Mouse (Mus musculus): Measurements from ENCODE around the gene Epha1. TPM values are rescaled to one million over a fixed set of nuclear protein-coding genes. Genes with fewer than 3 reads are reported as not detected.

The Epha1 gene
- polyA plus RNA-seq, 1 experiment from 2014 or later: 0.43 TPM

DNA sequence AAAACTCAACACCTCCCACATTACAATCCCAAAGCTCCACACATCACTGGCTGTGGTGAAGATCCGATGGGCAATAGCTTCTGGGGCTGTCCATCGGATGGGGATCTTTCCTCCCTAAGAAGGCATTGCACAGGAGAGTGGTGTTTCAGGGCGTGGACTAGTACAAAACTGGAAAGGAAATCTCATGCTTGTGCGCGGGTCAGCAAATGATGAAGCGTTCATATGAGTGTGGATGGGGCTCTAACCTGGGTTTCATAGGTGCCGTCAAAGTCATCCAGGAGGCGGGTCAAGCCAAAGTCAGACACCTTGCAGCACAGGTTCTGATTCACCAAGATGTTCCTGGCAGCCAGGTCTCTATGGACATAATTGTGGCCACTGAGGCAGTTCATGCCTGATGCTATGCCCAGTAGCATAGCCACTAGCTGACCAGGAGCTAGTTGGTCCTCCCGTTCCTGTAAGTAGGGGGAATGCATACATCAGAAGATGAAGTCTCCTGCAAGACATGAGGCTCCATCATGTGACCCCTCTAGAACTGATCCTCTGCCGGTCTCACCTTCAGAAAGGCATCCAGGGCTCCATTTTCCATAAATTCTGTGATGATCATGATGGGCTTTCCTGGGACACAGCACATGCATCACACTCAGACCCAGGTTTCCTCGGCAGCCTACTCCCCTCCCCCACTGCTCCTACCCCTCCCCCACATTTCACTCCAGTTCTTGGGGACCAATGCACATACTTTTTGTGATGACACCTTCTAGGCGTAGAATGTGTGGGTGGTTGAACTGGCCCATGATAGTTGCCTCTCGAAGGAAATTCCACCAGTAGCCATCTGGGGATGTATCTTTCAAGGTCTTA lies 11.8 kb downstream of the Epha1 start:
- no peak for DNase-seq (ENCODE audit: low spot score)
- Histone ChIP-seq H3K4me3 (ENCODE audit: low read depth, low read length) (no peak overlapping the region), H3K9me3 (ENCODE audit: control insufficient read depth, low read length) (no peaks in the 10 kb centered on the region), H3K4me2 (replicated peaks; ENCODE audit: low read depth, low read length) (no peak overlapping the region), H3K27me3 (ENCODE audit: control insufficient read depth, insufficient read depth, low read length) (no peaks in the 10 kb centered on the region), H3K36me3 (ENCODE audit: control insufficient read depth, insufficient read depth, low read length) (0 out of 2 replicates have a peak, but pooled peaks cover 7% of the 10 kb centered on the region), H3K4me1 (replicated peaks; ENCODE audit: control insufficient read depth, insufficient read depth, low read length) (no peaks in the 10 kb centered on the region), H3K27ac (ENCODE audit: low read depth, low read length) (no peak overlapping the region), H3K9ac (ENCODE audit: low read depth, low read length) (no peak overlapping the region)
- 93% methylated on average over 13 of the region's 13 CpGs for WGBS
- ATAC-seq (ENCODE audit: low FRiP score): no peak

DNA sequence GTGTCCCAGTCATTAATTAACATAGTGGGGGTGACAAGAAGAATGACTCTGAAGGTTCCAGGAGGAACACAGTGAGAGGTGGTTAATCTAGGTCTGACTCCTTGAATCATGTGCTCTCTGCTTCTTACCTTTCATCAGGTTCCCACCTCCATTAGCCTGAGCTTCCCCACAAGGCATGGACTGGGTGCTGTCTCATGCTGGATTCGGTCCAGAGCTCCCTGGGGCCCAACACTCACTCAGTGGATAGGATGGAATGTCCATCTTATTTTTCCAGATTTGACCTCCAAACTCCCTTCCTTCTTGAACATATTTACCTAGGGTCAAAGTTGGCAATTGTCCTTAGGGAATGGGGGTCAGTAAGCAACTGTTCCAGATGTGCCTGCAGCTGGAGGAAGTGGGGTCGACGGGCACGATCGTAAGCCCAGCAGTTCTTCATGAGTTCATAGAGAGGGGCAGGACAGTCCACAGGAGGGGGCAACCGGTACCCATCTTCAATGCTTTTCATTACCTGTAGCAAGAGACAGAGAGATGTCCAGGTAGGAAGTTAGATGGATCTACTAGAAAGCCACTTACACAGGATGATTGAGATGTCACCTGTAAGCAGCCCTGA lies 12.7 kb downstream of the Epha1 start:
- ATAC-seq (ENCODE audit: low FRiP score) (no peak), DNase-seq (ENCODE audit: low spot score) (no peak)
- Histone ChIP-seq H3K4me1 (replicated peaks; ENCODE audit: control insufficient read depth, insufficient read depth, low read length) (no peaks in the 10 kb centered on the region), H3K9ac (ENCODE audit: low read depth, low read length) (no peak overlapping the region), H3K4me2 (replicated peaks; ENCODE audit: low read depth, low read length) (no peak overlapping the region), H3K4me3 (ENCODE audit: low read depth, low read length) (no peak overlapping the region), H3K36me3 (ENCODE audit: control insufficient read depth, insufficient read depth, low read length) (0 out of 2 replicates have a peak, but pooled peaks cover 7% of the 10 kb centered on the region), H3K27me3 (ENCODE audit: control insufficient read depth, insufficient read depth, low read length) (no peaks in the 10 kb centered on the region), H3K9me3 (ENCODE audit: control insufficient read depth, low read length) (no peaks in the 10 kb centered on the region), H3K27ac (ENCODE audit: low read depth, low read length) (no peak overlapping the region)
- WGBS: 80% methylated on average over 6 of the region's 6 CpGs

DNA sequence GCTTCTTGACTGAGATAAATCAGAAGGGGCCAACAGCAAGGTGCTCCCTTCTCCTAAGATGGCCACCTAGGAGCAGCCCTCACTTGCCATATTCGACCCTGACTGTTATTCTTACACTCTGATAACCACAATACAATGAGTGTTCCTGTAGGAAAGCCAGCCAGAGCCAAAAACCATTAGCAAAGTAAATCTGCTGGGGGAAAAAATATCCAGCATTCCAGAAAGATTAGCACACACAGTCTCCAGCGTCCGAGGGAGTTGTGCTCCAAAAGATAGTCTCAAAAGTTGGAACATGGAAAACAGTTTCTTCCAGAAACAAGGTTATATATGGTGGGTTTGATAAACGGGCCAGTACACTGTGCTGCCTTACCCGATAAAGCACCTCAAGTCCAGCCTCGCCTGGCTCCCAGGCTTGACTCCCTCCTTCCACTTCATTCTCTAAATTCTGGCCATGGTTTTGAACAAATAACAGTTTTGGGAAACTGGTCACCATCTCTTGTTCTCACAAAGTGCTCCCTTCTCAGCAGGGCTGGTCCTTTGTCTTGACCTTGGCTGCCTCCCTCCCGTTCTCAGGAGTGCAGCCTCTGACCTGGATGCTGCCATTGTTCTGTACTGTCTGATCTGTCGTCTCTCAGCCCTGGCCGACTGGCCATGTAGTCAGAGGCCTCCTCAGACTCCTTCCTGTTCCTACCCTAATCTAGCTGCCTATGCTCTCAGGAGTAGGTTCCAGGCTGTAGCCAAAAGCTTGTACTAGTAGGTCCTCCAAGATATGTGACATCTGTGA lies 13.5 kb downstream of the Epha1 start:
- ATAC-seq (ENCODE audit: low FRiP score) (no peak), DNase-seq (ENCODE audit: low spot score) (no peak)
- no peak overlapping the region for H3K4me2 ChIP-seq (replicated peaks; ENCODE audit: low read depth, low read length)
- H3K27me3 ChIP-seq (ENCODE audit: control insufficient read depth, insufficient read depth, low read length): no peaks in the 10 kb centered on the region
- 78% methylated on average over 9 of the region's 9 CpGs for WGBS
- H3K4me1 ChIP-seq (replicated peaks; ENCODE audit: control insufficient read depth, insufficient read depth, low read length): no peaks in the 10 kb centered on the region
- H3K27ac ChIP-seq (ENCODE audit: low read depth, low read length): no peak overlapping the region
- no peak overlapping the region for H3K9ac ChIP-seq (ENCODE audit: low read depth, low read length)
- H3K4me3 ChIP-seq (ENCODE audit: low read depth, low read length): no peak overlapping the region
- no peaks in the 10 kb centered on the region for H3K9me3 ChIP-seq (ENCODE audit: control insufficient read depth, low read length)
- H3K36me3 ChIP-seq (ENCODE audit: control insufficient read depth, insufficient read depth, low read length): 0 out of 2 replicates have a peak, but pooled peaks cover 7% of the 10 kb centered on the region

DNA sequence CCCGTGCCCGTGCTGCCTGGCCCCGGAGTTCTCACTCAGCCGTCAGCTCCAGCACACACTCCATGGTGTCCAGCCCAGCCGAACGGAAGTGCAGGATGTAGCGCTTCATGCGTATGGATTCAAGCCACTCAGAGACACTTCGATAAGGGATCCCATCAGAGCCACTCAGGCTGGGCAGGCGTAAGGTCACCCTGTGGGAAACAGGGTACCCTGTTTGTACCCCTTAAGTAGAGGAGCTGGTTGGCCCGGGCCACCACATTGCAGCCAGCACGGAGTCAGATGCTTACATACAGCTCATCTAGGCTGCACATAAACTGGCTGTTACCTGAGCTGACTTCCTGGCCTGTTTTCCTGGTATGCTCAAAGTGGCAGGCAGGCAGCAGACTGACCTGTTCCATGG lies 14.2 kb downstream of the Epha1 start:
- 93% methylated on average over 12 of the region's 12 CpGs for WGBS
- H3K4me1 ChIP-seq (replicated peaks; ENCODE audit: control insufficient read depth, insufficient read depth, low read length): no peaks in the 10 kb centered on the region
- H3K4me2 ChIP-seq (replicated peaks; ENCODE audit: low read depth, low read length): no peak overlapping the region
- no peak overlapping the region for H3K4me3 ChIP-seq (ENCODE audit: low read depth, low read length)
- no peak overlapping the region for H3K9ac ChIP-seq (ENCODE audit: low read depth, low read length)
- ATAC-seq (ENCODE audit: low FRiP score): no peak
- 0 out of 2 replicates have a peak overlapping the region, but pooled peaks have one; percentile 9 for H3K27ac ChIP-seq (ENCODE audit: low read depth, low read length)
- no peaks in the 10 kb centered on the region for H3K27me3 ChIP-seq (ENCODE audit: control insufficient read depth, insufficient read depth, low read length)
- DNase-seq (ENCODE audit: low spot score): no peak
- H3K9me3 ChIP-seq (ENCODE audit: control insufficient read depth, low read length): no peaks in the 10 kb centered on the region
- 0 out of 2 replicates have a peak, but pooled peaks cover 7% of the 10 kb centered on the region for H3K36me3 ChIP-seq (ENCODE audit: control insufficient read depth, insufficient read depth, low read length)

DNA sequence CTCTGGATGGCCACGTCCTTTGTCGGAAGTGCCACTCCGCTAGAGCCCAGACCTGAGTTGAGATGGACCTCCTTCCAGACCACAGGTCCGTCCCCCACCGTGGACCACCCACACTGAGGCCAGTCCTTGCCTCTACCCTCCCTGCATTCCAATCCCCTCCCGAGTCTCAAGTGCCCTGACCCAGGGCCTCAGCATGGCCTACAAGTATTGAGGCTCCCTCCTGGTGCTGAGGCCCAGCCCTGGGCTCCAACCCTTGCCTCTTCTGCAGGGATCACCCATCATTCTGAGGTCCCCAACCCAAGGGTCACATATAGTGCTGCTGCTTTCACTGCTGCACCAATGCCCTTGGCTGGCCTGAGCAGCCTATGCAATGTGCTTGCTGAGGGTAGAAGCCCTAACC lies 15.2 kb downstream of the Epha1 start:
- Histone ChIP-seq H3K27me3 (ENCODE audit: control insufficient read depth, insufficient read depth, low read length) (no peaks in the 10 kb centered on the region), H3K4me2 (replicated peaks; ENCODE audit: low read depth, low read length) (no peak overlapping the region), H3K4me3 (ENCODE audit: low read depth, low read length) (no peak overlapping the region), H3K9me3 (ENCODE audit: control insufficient read depth, low read length) (no peaks in the 10 kb centered on the region), H3K27ac (ENCODE audit: low read depth, low read length) (no peak overlapping the region), H3K4me1 (replicated peaks; ENCODE audit: control insufficient read depth, insufficient read depth, low read length) (no peaks in the 10 kb centered on the region), H3K9ac (ENCODE audit: low read depth, low read length) (no peak overlapping the region), H3K36me3 (ENCODE audit: control insufficient read depth, insufficient read depth, low read length) (0 out of 2 replicates have a peak, but pooled peaks cover 9% of the 10 kb centered on the region)
- no peak for DNase-seq (ENCODE audit: low spot score)
- 43% methylated on average over 6 of the region's 6 CpGs for WGBS
- no peak for ATAC-seq (ENCODE audit: low FRiP score)

DNA sequence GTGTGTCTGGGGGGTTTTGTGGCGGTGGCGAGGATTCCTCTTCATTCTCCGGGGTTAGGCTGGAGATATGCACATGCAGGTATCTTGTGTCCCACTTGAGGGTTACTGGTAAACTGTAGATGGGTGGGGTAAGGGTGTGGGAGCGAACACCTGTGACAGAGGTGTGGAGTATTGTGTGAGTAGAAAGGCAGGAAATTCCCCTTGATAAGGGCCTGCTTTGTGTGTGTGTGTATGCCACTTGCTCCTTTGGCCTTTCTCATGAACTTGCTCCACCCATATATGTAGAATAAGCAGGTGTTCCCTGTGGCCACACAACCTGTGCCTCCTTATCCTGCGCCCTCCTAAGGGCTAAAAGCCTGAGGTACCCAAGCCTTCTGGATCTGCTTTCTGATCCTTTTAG lies 16.2 kb downstream of the Epha1 start:
- no peak overlapping the region for H3K4me3 ChIP-seq (ENCODE audit: low read depth, low read length)
- no peak overlapping the region for H3K27ac ChIP-seq (ENCODE audit: low read depth, low read length)
- H3K9ac ChIP-seq (ENCODE audit: low read depth, low read length): no peak overlapping the region
- H3K27me3 ChIP-seq (ENCODE audit: control insufficient read depth, insufficient read depth, low read length): no peaks in the 10 kb centered on the region
- 0 out of 2 replicates have a peak, but pooled peaks cover 9% of the 10 kb centered on the region for H3K36me3 ChIP-seq (ENCODE audit: control insufficient read depth, insufficient read depth, low read length)
- H3K4me1 ChIP-seq (replicated peaks; ENCODE audit: control insufficient read depth, insufficient read depth, low read length): no peaks in the 10 kb centered on the region
- no peak for DNase-seq (ENCODE audit: low spot score)
- 94% methylated on average over 5 of the region's 5 CpGs for WGBS
- ATAC-seq (ENCODE audit: low FRiP score): no peak
- no peaks in the 10 kb centered on the region for H3K9me3 ChIP-seq (ENCODE audit: control insufficient read depth, low read length)
- no peak overlapping the region for H3K4me2 ChIP-seq (replicated peaks; ENCODE audit: low read depth, low read length)

DNA sequence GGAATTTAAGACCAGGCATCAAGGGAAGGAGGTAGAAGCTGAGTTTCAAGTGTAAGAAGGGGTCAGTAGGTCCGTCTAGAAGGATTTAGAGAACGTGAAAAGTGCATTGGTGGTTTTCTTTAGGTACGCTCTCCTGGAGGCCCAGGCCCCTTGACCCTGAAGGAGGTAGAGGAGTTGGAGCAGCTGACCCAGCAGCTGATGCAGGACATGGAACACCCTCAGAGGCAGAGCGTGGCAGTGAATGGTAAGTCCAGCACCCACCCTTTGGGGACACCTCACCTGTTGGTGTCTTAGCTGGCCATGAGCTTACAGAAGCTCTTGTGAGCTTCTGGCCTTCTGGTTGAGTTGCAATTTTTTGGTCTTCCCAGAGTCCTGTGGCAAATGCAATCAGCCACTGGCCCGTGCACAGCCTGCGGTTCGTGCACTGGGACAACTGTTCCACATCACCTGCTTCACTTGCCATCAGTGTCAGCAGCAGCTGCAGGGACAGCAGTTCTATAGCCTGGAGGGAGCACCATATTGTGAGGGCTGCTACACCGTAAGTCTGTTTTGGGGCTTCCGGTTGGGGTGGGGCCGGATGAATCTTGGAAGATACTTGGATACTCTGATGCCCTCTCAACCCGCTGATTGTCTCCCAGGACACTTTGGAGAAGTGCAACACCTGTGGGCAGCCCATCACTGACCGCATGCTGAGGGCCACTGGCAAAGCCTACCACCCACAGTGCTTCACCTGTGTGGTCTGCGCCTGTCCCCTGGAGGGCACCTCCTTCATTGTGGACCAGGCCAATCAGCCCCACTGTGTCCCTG lies 17.1 kb downstream of the Epha1 start:
- H3K27ac ChIP-seq (ENCODE audit: low read depth, low read length): no peak overlapping the region
- 0 out of 2 replicates have a peak, but pooled peaks cover 9% of the 10 kb centered on the region for H3K36me3 ChIP-seq (ENCODE audit: control insufficient read depth, insufficient read depth, low read length)
- no peak for ATAC-seq (ENCODE audit: low FRiP score)
- H3K9ac ChIP-seq (ENCODE audit: low read depth, low read length): no peak overlapping the region
- no peaks in the 10 kb centered on the region for H3K4me1 ChIP-seq (replicated peaks; ENCODE audit: control insufficient read depth, insufficient read depth, low read length)
- H3K4me3 ChIP-seq (ENCODE audit: low read depth, low read length): no peak overlapping the region
- 96% methylated on average over 13 of the region's 13 CpGs for WGBS
- no peaks in the 10 kb centered on the region for H3K9me3 ChIP-seq (ENCODE audit: control insufficient read depth, low read length)
- no peaks in the 10 kb centered on the region for H3K27me3 ChIP-seq (ENCODE audit: control insufficient read depth, insufficient read depth, low read length)
- no peak overlapping the region for H3K4me2 ChIP-seq (replicated peaks; ENCODE audit: low read depth, low read length)
- DNase-seq (ENCODE audit: low spot score): no peak

DNA sequence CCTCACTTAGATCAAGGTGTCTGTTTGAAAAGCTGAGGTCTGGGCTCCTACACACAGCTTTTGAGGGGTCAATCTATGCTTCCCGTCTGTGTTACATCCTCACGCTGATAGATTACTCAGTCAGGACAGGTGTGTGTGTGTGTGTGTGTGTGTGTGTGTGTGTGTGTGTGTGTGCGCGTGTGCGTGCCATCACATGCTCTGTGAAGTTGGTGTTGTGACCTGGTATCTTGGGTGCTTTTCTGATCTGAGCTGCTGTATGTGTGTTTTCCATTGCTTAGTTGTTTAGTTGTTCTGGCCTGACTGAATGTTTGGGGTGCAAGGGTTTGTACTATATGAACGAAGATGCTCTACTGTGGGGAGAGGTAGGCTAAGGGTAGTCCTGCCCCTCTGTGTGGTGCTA lies 17.7 kb downstream of the Epha1 start:
- Histone ChIP-seq H3K9me3 (ENCODE audit: control insufficient read depth, low read length) (no peaks in the 10 kb centered on the region), H3K4me1 (replicated peaks; ENCODE audit: control insufficient read depth, insufficient read depth, low read length) (peaks cover 2% of the 10 kb centered on the region; the same call in 1 of the 2 replicates), H3K27ac (ENCODE audit: low read depth, low read length) (no peak overlapping the region), H3K4me2 (replicated peaks; ENCODE audit: low read depth, low read length) (no peak overlapping the region), H3K9ac (ENCODE audit: low read depth, low read length) (no peak overlapping the region), H3K27me3 (ENCODE audit: control insufficient read depth, insufficient read depth, low read length) (no peaks in the 10 kb centered on the region), H3K36me3 (ENCODE audit: control insufficient read depth, insufficient read depth, low read length) (0 out of 2 replicates have a peak, but pooled peaks cover 9% of the 10 kb centered on the region), H3K4me3 (ENCODE audit: low read depth, low read length) (no peak overlapping the region)
- DNase-seq (ENCODE audit: low spot score) (no peak), ATAC-seq (ENCODE audit: low FRiP score) (no peak)
- 96% methylated on average over 6 of the region's 6 CpGs for WGBS
